Mouse (Mus musculus) heart, embryonic 11.5 days (tissue): ENCODE data around the gene Pnma5. TPM values are rescaled to one million over a fixed set of nuclear protein-coding genes. Genes with fewer than 3 reads are reported as not detected.

Experiments used
- ATAC-seq: fragments of 200-750 bp; cut with Nextera tagmentation; replicated peaks from 2 replicates; pipeline ENCODE4 v1.8.0; 2017; ENCODE audit warnings: moderate library complexity; ENCODE audit not compliant: insufficient number of reproducible peaks, low FRiP score, low TSS enrichment
- H3K27ac ChIP-seq: fragments of 300-500 bp; sonication (generic); 2 replicates; pipeline ENCODE4 v1.5.1; 2014; ENCODE audit warnings: mild to moderate bottlenecking, low read depth, low read length
- H3K27me3 ChIP-seq: fragments of 300-500 bp; sonication (generic); 2 replicates; pipeline ENCODE4 v1.6.1; 2014; ENCODE audit warnings: mild to moderate bottlenecking, low read length, mixed read lengths; ENCODE audit not compliant: control insufficient read depth, insufficient read depth
- H3K36me3 ChIP-seq: fragments of 300-500 bp; sonication (generic); 2 replicates; pipeline ENCODE4 v1.6.1; 2014; ENCODE audit warnings: mild to moderate bottlenecking, low read length, moderate library complexity, mixed read lengths; ENCODE audit not compliant: control insufficient read depth, insufficient read depth
- H3K4me1 ChIP-seq: fragments of 300-500 bp; sonication (generic); 2 replicates; pipeline ENCODE4 v1.6.1; 2014; ENCODE audit warnings: low read length; ENCODE audit not compliant: control insufficient read depth, insufficient read depth
- H3K4me2 ChIP-seq: fragments of 300-500 bp; sonication (generic); 2 replicates; pipeline ENCODE4 v1.6.1; 2014; ENCODE audit warnings: mild to moderate bottlenecking, moderate library complexity
- H3K4me3 ChIP-seq: fragments of 300-500 bp; sonication (generic); 2 replicates; pipeline ENCODE4 v1.5.1; 2014; ENCODE audit warnings: low read depth, low read length
- H3K9ac ChIP-seq: fragments of 300-500 bp; sonication (generic); 2 replicates; pipeline ENCODE4 v1.6.1; 2014; ENCODE audit warnings: mild to moderate bottlenecking, low read depth, low read length, moderate library complexity
- H3K9me3 ChIP-seq: fragments of 300-500 bp; sonication (generic); replicated peaks from 2 replicates; pipeline ENCODE4 v1.6.1; 2016; ENCODE audit warnings: low read length; ENCODE audit not compliant: control insufficient read depth
- WGBS: fragments of 180-500 bp; shearing (Covaris S2); extraction: QIAGEN DNeasy Blood & Tissue Kit; methylation state at CpG from one replicate; pipeline ENCODE4 v1.1.7; 2014; ENCODE audit not compliant: insufficient replicate concordance; 5-methylcytosine and 5-hydroxymethylcytosine counted together
- microRNA counts: library from miRNA; unstranded; fragments of <30 nt; microRNA quantifications from one replicate; lab custom pipeline; 2015
- microRNA-seq: library from miRNA; unstranded; fragments of <30 nt; microRNA quantifications from one replicate; pipeline ENCODE4, GENCODE M21; 2016; ENCODE audit warnings: borderline number of aligned reads
- polyA plus RNA-seq: library from polyadenylated mRNA; unstranded; fragments of >200 nt; fragmentation: Nextera tagmentation; extraction: Ambion mirVana; gene quantifications from 2 replicates; pipeline ENCODE4 v1.2.1, GENCODE M21; 2014

The Pnma5 gene
- polyA plus RNA-seq, 1 experiment from 2014 or later = not detected

GRCm38 (mm10) chrX:72992291-72992919, 44.5 kb downstream of the Pnma5 start:
- no peak for ATAC-seq
- Histone ChIP-seq H3K4me1 (no peaks in the 10 kb centered on the region), H3K36me3 (no peaks in the 10 kb centered on the region), H3K9me3 (no peaks in the 10 kb centered on the region), H3K4me3 (no peak overlapping the region), H3K9ac (no peak overlapping the region), H3K4me2 (no peak overlapping the region), H3K27me3 (peaks cover 8% of the 10 kb centered on the region; the same call in 1 of the 2 replicates), H3K27ac (no peak overlapping the region)
- WGBS = 49% methylated on average over 5 of the region's 5 CpGs

GRCm38 (mm10) chrX:72990581-72990980, 46.3 kb downstream of the Pnma5 start:
- H3K9ac ChIP-seq = no peak overlapping the region
- H3K4me1 ChIP-seq = no peaks in the 10 kb centered on the region
- no peak overlapping the region for H3K4me2 ChIP-seq
- H3K9me3 ChIP-seq = no peaks in the 10 kb centered on the region
- ATAC-seq = no peak
- WGBS = 71% methylated on average over 3 of the region's 3 CpGs
- H3K27ac ChIP-seq = no peak overlapping the region
- no peak overlapping the region for H3K4me3 ChIP-seq
- H3K36me3 ChIP-seq = no peaks in the 10 kb centered on the region
- H3K27me3 ChIP-seq = peaks cover 8% of the 10 kb centered on the region; the same call in 1 of the 2 replicates

GRCm38 (mm10) chrX:72988431-72988830, 48.5 kb downstream of the Pnma5 start:
- no peak overlapping the region for H3K27ac ChIP-seq
- no peaks in the 10 kb centered on the region for H3K36me3 ChIP-seq
- no peak overlapping the region for H3K4me2 ChIP-seq
- WGBS = 87% methylated on average over 3 of the region's 3 CpGs
- peaks cover 12% of the 10 kb centered on the region; the same call in 1 of the 2 replicates for H3K27me3 ChIP-seq
- H3K9ac ChIP-seq = no peak overlapping the region
- no peaks in the 10 kb centered on the region for H3K9me3 ChIP-seq
- ATAC-seq = no peak
- no peaks in the 10 kb centered on the region for H3K4me1 ChIP-seq
- no peak overlapping the region for H3K4me3 ChIP-seq

GRCm38 (mm10) chrX:72987520-72987905, 49.4 kb downstream of the Pnma5 start:
- WGBS = 33% methylated on average over 14 of the region's 14 CpGs
- Histone ChIP-seq H3K36me3 (no peaks in the 10 kb centered on the region), H3K9ac (peak overlapping the region; percentile 46; the same call in 1 of the 2 replicates), H3K27me3 (peaks cover 12% of the 10 kb centered on the region; the same call in 1 of the 2 replicates), H3K4me3 (peak overlapping the region; percentile 46), H3K4me1 (no peaks in the 10 kb centered on the region), H3K4me2 (peak overlapping the region; percentile 72), H3K27ac (no peak overlapping the region), H3K9me3 (no peaks in the 10 kb centered on the region)
- ATAC-seq = no peak

GRCm38 (mm10) chrX:72986841-72987519, 49.9 kb downstream of the Pnma5 start, which contains the start of gene Zfp185:
Gene Zfp185, plus strand, starts transcription at chrX:72987339.
- Histone ChIP-seq H3K36me3 (no peaks in the 10 kb centered on the region), H3K27me3 (peaks cover 12% of the 10 kb centered on the region; the same call in 1 of the 2 replicates), H3K9ac (peak within 1 kb of the TSS; percentile 46), H3K4me2 (peak within 1 kb of the TSS; percentile 72), H3K27ac (no peak within 1 kb of the TSS), H3K9me3 (no peaks in the 10 kb centered on the region), H3K4me1 (no peaks in the 10 kb centered on the region), H3K4me3 (peak within 1 kb of the TSS; percentile 46)
- ATAC-seq = peak; percentile 71
- 19% methylated on average over 30 of the region's 45 CpGs for WGBS

GRCm38 (mm10) chrX:72985607-72986006, 51.3 kb downstream of the Pnma5 start:
- no peak for ATAC-seq
- peaks cover 12% of the 10 kb centered on the region; the same call in 1 of the 2 replicates for H3K27me3 ChIP-seq
- H3K4me1 ChIP-seq = no peaks in the 10 kb centered on the region
- no peaks in the 10 kb centered on the region for H3K36me3 ChIP-seq
- H3K4me3 ChIP-seq = no peak overlapping the region
- no peak overlapping the region for H3K9ac ChIP-seq
- no peak overlapping the region for H3K27ac ChIP-seq
- no peak overlapping the region for H3K4me2 ChIP-seq
- WGBS = 64% methylated on average over 2 of the region's 2 CpGs
- H3K9me3 ChIP-seq = no peaks in the 10 kb centered on the region

MicroRNAs encoded within 50 kb of the gene (microRNA counts, 519-probe panel; counts per million panel counts)
- microRNA mmu-miR-2137 (lab: Ali Mortazavi, UCI) = 32.2 counts per million

Small RNA genes within 50 kb of the gene (microRNA-seq; reads per million reads assigned to microRNA genes)
- 27.7 reads per million, percentile 53 among the genes with 10 or more reads in this experiment for gene Mir2137

Other genes with a start within 250 kb of the Pnma5 start
- 0.17 TPM in 1 of 2 replicates, not detected in the other for gene Gabrq, start 211.9 kb downstream of the Pnma5 start, polyA plus RNA-seq
- gene Cetn2, start 118.7 kb downstream of the Pnma5 start, polyA plus RNA-seq = 69.8 and 72.3 TPM in 2 replicates
- 20.8 and 22.1 TPM in 2 replicates for gene Nsdhl, start 118.5 kb downstream of the Pnma5 start, polyA plus RNA-seq
- 6.1 and 6.9 TPM in 2 replicates for gene Zfp185, start 49.8 kb downstream of the Pnma5 start, polyA plus RNA-seq
- 0.08 TPM in 1 of 2 replicates, not detected in the other for gene Pnma3, start 27.7 kb upstream of the Pnma5 start, polyA plus RNA-seq
- 0.38 and 1.1 TPM in 2 replicates for gene Xlr4a, start 45.4 kb upstream of the Pnma5 start, polyA plus RNA-seq
- gene Xlr3a, start 60.0 kb upstream of the Pnma5 start, polyA plus RNA-seq = 1.9 and 2.2 TPM in 2 replicates
- gene Gm14685, start 79.9 kb upstream of the Pnma5 start, polyA plus RNA-seq = 0.14 TPM in 1 of 2 replicates, not detected in the other
- gene Xlr5b, start 111.7 kb upstream of the Pnma5 start, polyA plus RNA-seq = not detected in 2 replicates
- gene DXBay18, start 112.3 kb upstream of the Pnma5 start, polyA plus RNA-seq = not detected in 2 replicates
- gene Spin2d, start 139.9 kb upstream of the Pnma5 start, polyA plus RNA-seq = not detected in 2 replicates
- 7.2 and 7.4 TPM in 2 replicates for gene Xlr3b, start 155.1 kb upstream of the Pnma5 start, polyA plus RNA-seq
- 0.44 and 0.76 TPM in 2 replicates for gene Xlr4b, start 177.2 kb upstream of the Pnma5 start, polyA plus RNA-seq
- 8.4 and 9.2 TPM in 2 replicates for gene F8a, start 191.2 kb upstream of the Pnma5 start, polyA plus RNA-seq
- 0.20 and 0.62 TPM in 2 replicates for gene Xlr4c, start 206.0 kb upstream of the Pnma5 start, polyA plus RNA-seq
- not detected in 2 replicates for gene Xlr3c, start 228.3 kb upstream of the Pnma5 start, polyA plus RNA-seq